Mouse (Mus musculus): ENCODE data around the gene Adam33. TPM values are rescaled to one million over a fixed set of nuclear protein-coding genes. Genes with fewer than 3 reads are reported as not detected.
"Not testable (repeated sequence)": the region's sequence is repeated elsewhere in the genome, so short reads cannot be mapped to it uniquely, and the experiment has no call there.

Gene Adam33
- polyA plus RNA-seq, 1 experiment from 2014 or later = 0.81 TPM

- Histone ChIP-seq H3K9ac (ENCODE audit: low read depth, low read length) (no peak overlapping the region), H3K4me3 (ENCODE audit: low read depth, low read length) (no peak overlapping the region), H3K4me2 (ENCODE audit: low read depth, low read length) (no peak overlapping the region), H3K4me1 (ENCODE audit: control insufficient read depth, low read depth, low read length) (no peaks in the 10 kb centered on the region; the same call in none of the 2 replicates), H3K36me3 (ENCODE audit: control insufficient read depth, insufficient read depth) (no peaks in the 10 kb centered on the region), H3K27ac (ENCODE audit: low read length) (no peak overlapping the region), H3K27me3 (ENCODE audit: control insufficient read depth, insufficient read depth, low read depth, low read length) (peaks cover 64% of the 10 kb centered on the region), H3K9me3 (replicated peaks; ENCODE audit: control insufficient read depth, low read length) (no peaks in the 10 kb centered on the region)
- WGBS (ENCODE audit: insufficient replicate concordance) = 68% methylated on average over 5 of the region's 5 CpGs
- ATAC-seq (ENCODE audit: low read depth) = no peak
Measured at GRCm38 (mm10) chr2:131038675-131039074, 24.9 kb downstream of the Adam33 start.

DNA sequence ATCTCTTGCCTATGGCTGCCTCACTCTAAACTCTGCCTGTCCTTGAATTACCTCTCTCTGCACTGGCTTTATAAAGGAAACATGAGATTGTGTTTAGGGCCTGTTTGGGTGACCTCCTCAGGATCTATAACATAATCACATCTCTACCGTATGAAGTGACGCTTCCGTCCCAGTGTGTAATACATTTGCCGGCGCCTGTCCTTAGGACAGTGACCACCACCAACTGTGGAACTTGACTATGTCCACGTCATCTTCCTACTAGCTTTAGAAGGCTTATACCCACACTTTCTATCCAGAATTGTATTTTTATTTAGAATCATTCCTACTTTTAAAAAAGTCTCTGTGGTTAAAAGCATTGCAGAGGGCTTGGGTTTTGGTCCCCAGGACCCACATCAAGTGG is 25.4 kb downstream of the Adam33 start:
- Histone ChIP-seq H3K27ac (ENCODE audit: low read length) (no peak overlapping the region), H3K9me3 (replicated peaks; ENCODE audit: control insufficient read depth, low read length) (no peaks in the 10 kb centered on the region), H3K4me3 (ENCODE audit: low read depth, low read length) (no peak overlapping the region), H3K36me3 (ENCODE audit: control insufficient read depth, insufficient read depth) (no peaks in the 10 kb centered on the region), H3K27me3 (ENCODE audit: control insufficient read depth, insufficient read depth, low read depth, low read length) (peaks cover 62% of the 10 kb centered on the region), H3K4me1 (ENCODE audit: control insufficient read depth, low read depth, low read length) (no peaks in the 10 kb centered on the region; the same call in none of the 2 replicates), H3K9ac (ENCODE audit: low read depth, low read length) (no peak overlapping the region), H3K4me2 (ENCODE audit: low read depth, low read length) (no peak overlapping the region)
- WGBS (ENCODE audit: insufficient replicate concordance) = 82% methylated on average over 6 of the region's 6 CpGs
- no peak for ATAC-seq (ENCODE audit: low read depth)

DNA sequence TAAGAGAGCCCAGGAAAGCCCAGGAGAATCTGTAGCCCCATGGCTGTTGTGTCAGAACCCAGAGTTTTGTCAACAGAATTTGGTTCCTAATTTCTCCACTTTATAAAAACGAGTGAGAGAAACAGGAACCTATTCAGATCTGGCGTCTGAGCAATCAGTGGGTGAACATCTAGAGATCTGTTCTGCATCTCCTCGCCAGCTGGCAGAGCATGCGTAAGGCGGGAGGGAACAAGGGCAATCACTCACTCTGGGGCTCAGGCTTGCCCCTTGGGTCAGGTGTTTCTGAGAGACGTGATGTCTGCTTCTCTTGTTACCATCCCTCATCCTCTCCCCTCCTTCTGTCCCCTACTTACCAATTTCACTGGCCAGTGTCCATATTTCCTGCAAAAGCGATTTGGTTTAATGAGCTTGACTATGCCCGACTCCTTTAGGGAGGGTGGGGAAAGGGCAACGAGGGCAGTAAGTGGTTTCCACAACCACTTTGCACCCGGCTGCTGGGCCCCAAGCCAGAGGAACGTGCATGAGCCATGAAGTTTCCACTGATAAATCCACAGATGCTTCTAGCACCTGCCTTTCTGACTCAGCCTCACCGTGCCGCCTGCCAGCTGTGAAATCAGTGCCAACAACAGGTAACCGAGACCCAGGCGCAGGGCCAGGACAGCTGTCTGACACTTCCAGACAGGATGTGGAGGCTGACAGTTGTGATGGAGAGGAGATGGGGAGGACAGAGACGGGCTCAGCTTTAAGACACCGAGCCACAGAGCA is 26.2 kb downstream of the Adam33 start:
- Histone ChIP-seq H3K9ac (ENCODE audit: low read depth, low read length) (no peak overlapping the region), H3K36me3 (ENCODE audit: control insufficient read depth, insufficient read depth) (no peaks in the 10 kb centered on the region), H3K4me1 (ENCODE audit: control insufficient read depth, low read depth, low read length) (no peaks in the 10 kb centered on the region; the same call in none of the 2 replicates), H3K9me3 (replicated peaks; ENCODE audit: control insufficient read depth, low read length) (no peaks in the 10 kb centered on the region), H3K27me3 (ENCODE audit: control insufficient read depth, insufficient read depth, low read depth, low read length) (peaks cover 54% of the 10 kb centered on the region), H3K4me2 (ENCODE audit: low read depth, low read length) (no peak overlapping the region), H3K4me3 (ENCODE audit: low read depth, low read length) (no peak overlapping the region), H3K27ac (ENCODE audit: low read length) (no peak overlapping the region)
- 45% methylated on average over 17 of the region's 17 CpGs for WGBS (ENCODE audit: insufficient replicate concordance)
- no peak for ATAC-seq (ENCODE audit: low read depth)

GRCm38 (mm10) chr2:131036757-131037156 is 26.9 kb downstream of the Adam33 start:
- Histone ChIP-seq H3K27me3 (ENCODE audit: control insufficient read depth, insufficient read depth, low read depth, low read length) (peaks cover 47% of the 10 kb centered on the region), H3K4me2 (ENCODE audit: low read depth, low read length) (no peak overlapping the region), H3K4me1 (ENCODE audit: control insufficient read depth, low read depth, low read length) (peaks cover 3% of the 10 kb centered on the region), H3K9me3 (replicated peaks; ENCODE audit: control insufficient read depth, low read length) (no peaks in the 10 kb centered on the region), H3K4me3 (ENCODE audit: low read depth, low read length) (no peak overlapping the region), H3K27ac (ENCODE audit: low read length) (no peak overlapping the region), H3K36me3 (ENCODE audit: control insufficient read depth, insufficient read depth) (no peaks in the 10 kb centered on the region), H3K9ac (ENCODE audit: low read depth, low read length) (no peak overlapping the region)
- ATAC-seq (ENCODE audit: low read depth) = no peak

GRCm38 (mm10) chr2:131036343-131036742 is 27.3 kb downstream of the Adam33 start:
- Histone ChIP-seq H3K27ac (ENCODE audit: low read length) (no peak overlapping the region), H3K4me3 (ENCODE audit: low read depth, low read length) (no peak overlapping the region), H3K9ac (ENCODE audit: low read depth, low read length) (no peak overlapping the region), H3K4me2 (ENCODE audit: low read depth, low read length) (no peak overlapping the region), H3K4me1 (ENCODE audit: control insufficient read depth, low read depth, low read length) (peaks cover 3% of the 10 kb centered on the region), H3K36me3 (ENCODE audit: control insufficient read depth, insufficient read depth) (no peaks in the 10 kb centered on the region), H3K9me3 (replicated peaks; ENCODE audit: control insufficient read depth, low read length) (no peaks in the 10 kb centered on the region), H3K27me3 (ENCODE audit: control insufficient read depth, insufficient read depth, low read depth, low read length) (peaks cover 43% of the 10 kb centered on the region)
- ATAC-seq (ENCODE audit: low read depth) = no peak
- WGBS (ENCODE audit: insufficient replicate concordance) = 68% methylated on average over 2 of the region's 2 CpGs

DNA sequence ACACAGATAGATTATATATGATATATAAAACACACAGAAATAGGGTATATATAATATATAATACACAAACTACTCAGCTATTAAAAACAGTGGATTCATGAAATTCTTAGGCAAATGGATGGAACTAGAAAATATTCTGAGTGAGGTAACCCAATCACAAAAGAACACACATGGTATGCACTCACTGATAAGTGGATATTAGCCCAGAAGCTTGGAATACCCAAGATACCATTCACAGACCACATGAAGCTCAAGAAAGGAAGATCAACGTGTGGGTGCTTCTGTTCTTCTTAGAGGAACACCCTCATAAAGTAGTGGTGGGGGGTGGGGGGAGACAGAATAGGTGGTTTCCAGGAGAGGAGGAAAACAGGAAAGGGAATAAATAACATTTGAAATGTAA is 32.2 kb downstream of the Adam33 start:
- H3K4me3 ChIP-seq (ENCODE audit: low read depth, low read length); H3K36me3 ChIP-seq (ENCODE audit: control insufficient read depth, insufficient read depth); H3K27ac ChIP-seq (ENCODE audit: low read length); H3K9me3 ChIP-seq (replicated peaks; ENCODE audit: control insufficient read depth, low read length); H3K9ac ChIP-seq (ENCODE audit: low read depth, low read length); H3K4me2 ChIP-seq (ENCODE audit: low read depth, low read length); H3K27me3 ChIP-seq (ENCODE audit: control insufficient read depth, insufficient read depth, low read depth, low read length): not testable (repeated sequence)
- peak; percentile 67 for ATAC-seq (ENCODE audit: low read depth)
- WGBS (ENCODE audit: insufficient replicate concordance) = 13% methylated on average over 1 of the region's 1 CpGs
- peaks cover 13% of the 10 kb centered on the region for H3K4me1 ChIP-seq (ENCODE audit: control insufficient read depth, low read depth, low read length)

DNA sequence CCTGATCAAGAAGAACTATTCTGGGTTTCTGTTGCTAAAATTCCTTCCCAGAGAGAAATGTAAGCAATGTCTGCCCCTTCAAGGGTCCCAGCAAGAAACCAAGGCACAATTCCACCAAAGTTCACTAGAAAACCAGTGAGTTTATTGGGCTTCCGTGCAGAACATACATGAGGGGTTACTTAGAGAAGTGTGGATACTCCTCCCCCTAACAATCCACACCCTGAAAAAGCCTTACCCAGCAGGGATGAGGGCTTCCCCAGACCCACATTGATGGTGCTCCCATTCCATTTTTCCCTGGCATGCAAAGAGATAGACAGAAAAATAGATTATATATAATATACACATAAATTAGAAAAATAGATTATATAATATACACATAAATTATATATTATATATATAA is 32.6 kb downstream of the Adam33 start:
- H3K4me2 ChIP-seq (ENCODE audit: low read depth, low read length) = no peak overlapping the region
- H3K36me3 ChIP-seq (ENCODE audit: control insufficient read depth, insufficient read depth) = no peaks in the 10 kb centered on the region; the same call in 1 of the 2 replicates
- ATAC-seq (ENCODE audit: low read depth) = no peak
- 0 out of 2 replicates have a peak, but pooled peaks cover 3% of the 10 kb centered on the region for H3K27me3 ChIP-seq (ENCODE audit: control insufficient read depth, insufficient read depth, low read depth, low read length)
- WGBS (ENCODE audit: insufficient replicate concordance) = 73% methylated on average over 1 of the region's 1 CpGs
- no peak overlapping the region; the same call in 1 of the 2 replicates for H3K9ac ChIP-seq (ENCODE audit: low read depth, low read length)
- no peak overlapping the region for H3K4me3 ChIP-seq (ENCODE audit: low read depth, low read length)
- no peaks in the 10 kb centered on the region for H3K9me3 ChIP-seq (replicated peaks; ENCODE audit: control insufficient read depth, low read length)
- H3K27ac ChIP-seq (ENCODE audit: low read length) = no peak overlapping the region
- peaks cover 13% of the 10 kb centered on the region for H3K4me1 ChIP-seq (ENCODE audit: control insufficient read depth, low read depth, low read length)

GRCm38 (mm10) chr2:131030561-131030960 is 33.1 kb downstream of the Adam33 start:
- Histone ChIP-seq H3K9me3 (replicated peaks; ENCODE audit: control insufficient read depth, low read length) (no peaks in the 10 kb centered on the region), H3K4me2 (ENCODE audit: low read depth, low read length) (no peak overlapping the region), H3K27me3 (ENCODE audit: control insufficient read depth, insufficient read depth, low read depth, low read length) (0 out of 2 replicates have a peak, but pooled peaks cover 2% of the 10 kb centered on the region), H3K36me3 (ENCODE audit: control insufficient read depth, insufficient read depth) (no peaks in the 10 kb centered on the region; the same call in 1 of the 2 replicates), H3K27ac (ENCODE audit: low read length) (no peak overlapping the region), H3K9ac (ENCODE audit: low read depth, low read length) (no peak overlapping the region), H3K4me1 (ENCODE audit: control insufficient read depth, low read depth, low read length) (peaks cover 13% of the 10 kb centered on the region), H3K4me3 (ENCODE audit: low read depth, low read length) (no peak overlapping the region)
- WGBS (ENCODE audit: insufficient replicate concordance) = 80% methylated on average over 2 of the region's 2 CpGs
- no peak for ATAC-seq (ENCODE audit: low read depth)

DNA sequence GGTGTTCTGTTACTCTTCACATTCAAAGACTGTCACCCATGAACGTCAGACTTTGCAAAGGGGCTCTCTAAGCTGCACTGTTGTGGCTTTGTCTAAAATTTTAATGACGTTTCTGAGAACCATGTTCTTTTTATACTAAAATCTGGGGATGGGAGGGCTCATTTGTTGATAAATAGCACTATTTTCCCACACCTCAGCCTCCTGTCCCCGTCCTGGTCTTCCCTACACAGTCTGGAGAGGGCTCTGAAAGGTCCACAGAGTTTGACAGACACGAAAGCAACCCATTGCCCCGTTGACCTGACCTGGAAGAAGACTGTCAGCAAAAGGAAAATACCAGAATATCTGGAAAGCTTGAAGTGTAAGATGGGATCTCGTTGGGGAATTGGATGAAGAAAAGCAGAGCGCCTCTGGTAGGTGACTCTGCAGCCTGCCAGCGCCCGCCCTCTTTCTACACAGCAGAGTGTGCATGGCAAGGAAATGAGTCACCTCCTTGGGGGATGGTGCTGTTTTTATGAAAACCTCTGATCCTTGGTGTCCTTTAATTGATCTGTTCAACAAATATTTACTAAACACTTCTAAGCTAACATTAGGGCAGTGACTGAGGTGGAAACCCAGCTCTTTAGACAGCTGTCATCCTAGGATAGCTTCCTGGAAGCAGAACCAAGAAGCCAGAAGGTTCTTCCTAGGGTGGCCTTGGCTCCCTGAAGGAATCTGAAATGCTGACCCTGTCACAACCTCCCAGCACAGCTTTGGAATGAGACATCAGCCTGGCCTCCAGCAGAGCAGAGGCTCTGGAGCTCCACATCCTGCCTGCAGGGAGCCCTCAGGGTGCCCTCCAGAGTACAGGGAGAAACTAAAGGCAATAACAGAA is 34.3 kb downstream of the Adam33 start:
- WGBS (ENCODE audit: insufficient replicate concordance) = 49% methylated on average over 9 of the region's 9 CpGs

More for the DNA sequence above, 34.3 kb downstream of the Adam33 start:
- H3K9me3 ChIP-seq (replicated peaks; ENCODE audit: control insufficient read depth, low read length) = no peaks in the 10 kb centered on the region
- H3K9ac ChIP-seq (ENCODE audit: low read depth, low read length) = no peak overlapping the region
- ATAC-seq (ENCODE audit: low read depth) = peak; percentile 47
- H3K4me2 ChIP-seq (ENCODE audit: low read depth, low read length) = no peak overlapping the region
- H3K36me3 ChIP-seq (ENCODE audit: control insufficient read depth, insufficient read depth) = peaks cover 2% of the 10 kb centered on the region; the same call in 1 of the 2 replicates
- no peaks in the 10 kb centered on the region for H3K27me3 ChIP-seq (ENCODE audit: control insufficient read depth, insufficient read depth, low read depth, low read length)
- peaks cover 13% of the 10 kb centered on the region for H3K4me1 ChIP-seq (ENCODE audit: control insufficient read depth, low read depth, low read length)
- no peak overlapping the region for H3K27ac ChIP-seq (ENCODE audit: low read length)
- no peak overlapping the region for H3K4me3 ChIP-seq (ENCODE audit: low read depth, low read length)

Measured in liver, embryonic 16.5 days (tissue).